Mouse (Mus musculus) adipocyte (in vitro differentiated cells): ENCODE measurements around the gene Exph5.

Experiments
- DNase-seq: peaks from one replicate; pipeline ENCODE4 v3.0.0-alpha.2; 2016; ENCODE audit warnings: low spot score

The Exph5 gene

GRCm38 (mm10) chr9:53301269-53301720 lies at the start of gene Exph5:
Gene Exph5 (plus strand): TSS chr9:53301670.
- DNase-seq = no peak

- DNase-seq = peak; percentile 89
Measured at GRCm38 (mm10) chr9:53254368-53254767, 47.1 kb upstream of the Exph5 start.

DNA sequence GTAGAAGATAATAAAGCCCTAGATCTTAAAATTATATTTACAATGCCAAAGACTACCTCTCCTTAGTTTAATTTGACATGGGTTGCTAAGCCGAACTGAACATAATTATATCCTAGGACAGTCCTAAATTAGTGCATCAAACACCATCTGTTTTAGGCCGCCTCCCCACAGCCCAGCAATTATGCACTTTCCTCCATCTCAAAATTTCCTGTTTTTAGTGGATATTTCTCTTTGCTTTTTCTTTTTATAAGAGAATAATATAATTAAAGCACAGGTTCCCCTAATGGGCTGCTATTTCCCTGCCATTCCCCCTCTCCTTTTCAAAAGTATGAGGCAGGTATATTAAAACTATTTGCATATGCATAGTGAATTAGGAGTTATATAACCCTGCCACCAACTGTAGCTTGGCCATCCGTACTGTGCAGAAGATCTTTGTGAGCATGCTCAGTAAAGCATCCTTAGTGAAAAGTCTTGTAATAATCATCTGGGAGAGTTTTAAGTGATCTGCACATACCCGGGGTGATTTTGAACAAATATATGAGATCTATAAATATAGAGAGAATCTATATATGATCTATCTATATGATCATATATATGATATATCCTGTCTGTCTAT lies 44.7 kb upstream of the Exph5 start:
- DNase-seq = no peak

GRCm38 (mm10) chr9:53257772-53258171 lies 43.7 kb upstream of the Exph5 start:
- no peak for DNase-seq

GRCm38 (mm10) chr9:53258199-53258598 lies 43.3 kb upstream of the Exph5 start:
- no peak for DNase-seq

GRCm38 (mm10) chr9:53264387-53264786 lies 37.1 kb upstream of the Exph5 start:
- peak; percentile 30 for DNase-seq

DNA sequence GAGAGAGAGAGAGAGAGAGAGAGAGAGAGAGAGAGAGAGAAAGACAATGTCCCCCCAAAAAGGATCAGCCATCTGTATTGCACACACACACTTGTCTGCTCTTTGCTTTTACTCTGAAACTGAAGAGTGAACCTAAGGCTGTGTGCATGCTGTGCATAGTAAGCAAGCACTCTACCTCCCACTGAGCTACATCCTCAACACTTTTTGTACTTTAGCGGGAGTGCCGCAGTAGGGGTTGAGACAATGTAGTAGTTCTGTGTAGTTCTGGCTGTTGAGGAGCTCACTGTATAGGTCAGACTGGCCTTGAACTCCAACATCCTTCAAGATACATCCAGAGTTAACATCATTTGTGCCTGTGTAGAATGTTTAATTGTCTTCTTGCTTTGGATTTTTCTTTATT lies 35.9 kb upstream of the Exph5 start:
- DNase-seq = no peak

DNA sequence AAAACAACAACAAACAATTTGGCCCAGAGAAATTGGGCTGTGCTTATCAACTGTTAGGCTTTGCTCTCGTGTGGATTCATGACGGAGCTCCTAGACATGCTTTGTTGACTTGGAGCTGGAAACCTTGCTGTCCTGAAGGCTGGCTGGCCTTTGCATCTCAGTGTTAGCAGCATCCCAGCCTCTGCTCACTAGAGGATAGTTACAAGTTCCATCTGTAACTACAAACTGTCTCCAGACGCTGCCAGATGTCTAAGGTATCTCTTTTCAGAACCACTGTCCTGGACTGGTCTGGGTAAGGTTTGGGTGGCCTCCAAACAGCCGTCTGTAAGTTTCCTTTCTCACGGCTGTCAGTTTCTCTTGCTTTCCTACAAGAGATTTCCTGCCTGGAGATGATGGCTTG lies 33.4 kb upstream of the Exph5 start:
- DNase-seq = no peak

DNA sequence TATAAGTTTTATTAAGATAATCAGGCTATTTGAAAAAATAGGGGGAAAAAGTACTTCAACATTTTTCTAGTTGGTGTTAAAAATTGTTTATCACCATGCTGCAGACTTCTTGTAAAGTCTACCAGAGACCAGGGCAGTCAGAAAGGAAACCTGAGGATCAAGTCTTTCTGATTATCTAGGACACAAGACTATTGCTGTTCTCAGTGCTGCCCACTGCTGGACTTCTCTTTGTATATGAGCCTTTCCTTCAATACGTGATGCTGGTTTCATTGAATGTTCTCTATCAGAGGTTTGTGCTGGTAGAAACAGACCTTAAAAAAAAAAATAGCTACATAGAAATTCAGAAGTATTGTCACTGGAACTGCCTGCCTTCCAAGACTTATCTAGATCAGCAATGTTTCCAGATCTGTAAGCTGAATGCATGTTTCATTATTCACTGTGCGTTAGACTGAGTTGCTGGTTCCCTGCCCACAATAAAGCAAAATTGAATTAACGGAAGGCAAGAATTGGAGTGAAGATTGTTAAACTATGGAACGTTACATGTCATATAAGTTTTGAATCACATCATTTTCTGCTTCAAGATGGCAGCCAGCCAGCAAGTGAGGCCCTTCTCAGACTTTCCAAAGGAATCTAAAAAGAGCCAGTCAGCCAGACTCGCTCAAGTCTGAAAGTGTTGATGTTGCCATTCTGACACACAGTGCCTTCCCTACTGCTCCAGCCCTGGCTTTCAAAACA lies 32.6 kb upstream of the Exph5 start:
- DNase-seq = peak; percentile 27

- no peak for DNase-seq
Measured at GRCm38 (mm10) chr9:53269466-53269755, 32.1 kb upstream of the Exph5 start.

DNA sequence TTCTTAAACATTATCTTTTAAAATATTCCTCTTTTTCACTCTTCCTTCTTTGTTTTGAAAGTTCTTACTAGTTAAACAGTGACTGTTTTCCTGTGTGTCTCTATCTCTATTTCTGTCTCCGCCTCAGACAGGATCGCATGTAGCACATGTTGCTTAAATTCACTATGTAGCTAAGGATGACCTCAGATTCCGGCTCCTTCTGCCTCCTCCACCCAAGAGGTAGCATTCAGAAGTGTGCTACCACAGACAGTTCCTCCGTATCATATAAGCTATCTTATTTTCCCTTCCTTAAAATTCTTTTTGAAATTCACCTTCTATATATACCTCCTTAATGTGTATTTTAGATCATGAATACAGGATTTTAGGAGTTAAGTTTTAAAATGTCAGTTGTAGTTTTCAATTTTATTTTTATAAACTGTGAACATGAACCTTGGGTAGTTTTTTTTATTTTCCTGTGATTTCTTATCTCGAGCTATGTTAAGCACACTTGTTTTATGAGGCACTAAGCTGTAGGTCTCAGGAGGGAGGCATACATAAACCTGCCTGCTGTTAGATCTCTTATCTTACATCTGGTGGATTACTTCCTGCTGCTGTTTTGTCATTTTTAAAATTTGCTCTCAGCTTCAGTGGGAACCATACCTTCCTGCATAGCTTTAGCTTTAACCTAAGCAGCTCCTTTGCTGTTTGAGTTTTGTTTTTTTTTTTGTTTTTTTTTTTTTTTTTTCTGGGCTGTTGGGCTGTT lies 30.0 kb upstream of the Exph5 start:
- DNase-seq = no peak

- DNase-seq = no peak
Measured at GRCm38 (mm10) chr9:53272207-53272606, 29.3 kb upstream of the Exph5 start.

DNA sequence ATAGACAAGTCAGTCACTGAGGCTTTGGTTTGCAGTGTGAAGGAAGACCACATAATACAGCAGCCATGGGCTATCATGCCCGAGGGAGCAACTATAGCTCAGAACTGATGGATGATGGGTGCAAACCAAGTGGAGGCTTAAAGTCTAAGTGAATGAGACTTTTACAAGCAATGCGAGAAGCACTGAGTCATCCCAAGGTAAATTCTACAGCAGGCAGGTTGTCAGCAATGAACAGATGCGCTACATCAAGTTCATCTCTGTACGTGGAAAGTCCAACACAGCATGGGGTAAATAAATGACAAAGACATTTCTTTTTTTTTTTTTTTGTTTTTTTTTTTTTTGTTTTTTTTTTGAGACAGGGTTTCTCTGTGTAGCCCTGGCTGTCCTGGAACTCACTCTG lies 28.8 kb upstream of the Exph5 start:
- no peak for DNase-seq

GRCm38 (mm10) chr9:53276381-53276780 lies 25.1 kb upstream of the Exph5 start:
- DNase-seq = no peak

DNA sequence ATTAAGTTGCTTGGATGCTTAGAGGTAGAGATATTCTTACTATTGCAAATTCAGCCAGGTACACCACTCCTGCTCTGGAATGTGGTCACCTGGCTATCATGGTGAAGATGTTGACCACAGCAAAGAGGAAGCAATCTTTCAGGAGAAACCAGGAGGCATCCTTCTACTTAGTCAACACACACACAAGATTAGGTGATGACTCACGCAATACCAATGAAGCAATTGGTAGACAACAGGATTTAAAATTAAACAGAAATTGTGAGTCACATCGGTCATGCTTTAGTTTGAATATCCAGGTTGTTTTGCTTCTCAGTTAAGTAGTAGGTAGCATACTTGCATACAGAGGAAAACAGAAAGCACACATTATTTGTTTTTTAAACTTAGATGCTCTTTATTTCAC lies 22.5 kb upstream of the Exph5 start:
- DNase-seq = no peak

- DNase-seq = no peak
Measured at GRCm38 (mm10) chr9:53286793-53287192, 14.7 kb upstream of the Exph5 start.

DNA sequence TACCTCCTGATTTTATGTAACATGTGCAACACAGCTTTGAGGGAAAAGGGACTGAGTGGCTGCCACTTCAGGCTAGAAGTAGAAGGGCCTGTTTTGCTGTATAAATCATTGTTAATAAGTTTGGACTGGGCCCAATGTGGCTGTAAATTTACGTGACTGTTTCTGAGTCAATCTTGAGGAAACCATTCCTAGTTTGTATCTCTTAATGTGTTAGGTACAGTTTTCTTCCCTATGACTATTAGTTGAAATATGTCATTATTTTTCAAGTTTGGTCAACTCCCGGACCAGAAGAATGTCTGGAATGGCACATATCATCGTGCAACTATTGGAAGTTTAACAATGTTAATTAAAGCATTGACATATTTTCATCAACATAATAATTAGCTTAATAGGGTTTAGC lies 11.5 kb upstream of the Exph5 start:
- no peak for DNase-seq

GRCm38 (mm10) chr9:53292833-53293232 lies 8.6 kb upstream of the Exph5 start:
- DNase-seq = no peak

DNA sequence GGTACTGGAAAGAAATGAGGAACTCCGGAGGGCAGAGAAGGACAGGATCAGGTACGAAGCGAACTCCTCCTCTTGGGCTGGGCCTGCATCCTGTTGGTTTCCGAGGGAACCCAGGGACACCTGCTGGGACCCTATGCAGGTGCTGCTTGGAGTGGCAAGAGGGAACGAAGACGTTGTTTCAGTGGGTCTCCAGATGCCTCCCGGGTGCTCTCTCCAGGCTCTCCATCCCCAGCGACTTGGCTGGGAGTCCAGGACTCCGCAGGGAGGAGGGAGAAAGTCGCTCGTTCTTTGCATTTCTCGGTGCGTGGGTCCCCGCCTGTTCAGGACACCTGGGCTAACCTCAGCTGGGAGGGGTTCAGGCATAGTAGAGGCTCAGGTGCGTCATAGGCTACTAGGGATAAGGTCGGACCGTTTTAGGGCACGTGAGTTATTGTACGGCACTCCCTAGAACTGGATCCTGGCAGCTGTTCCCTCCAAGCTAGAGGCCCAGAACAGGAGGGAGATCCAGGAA lies 386 bp downstream of the Exph5 start:
- no peak for DNase-seq

GRCm38 (mm10) chr9:53302415-53302814 lies 945 bp downstream of the Exph5 start:
- DNase-seq = no peak

GRCm38 (mm10) chr9:53307904-53308303 lies 6.4 kb downstream of the Exph5 start:
- no peak for DNase-seq

- DNase-seq = no peak
Measured at GRCm38 (mm10) chr9:53312981-53313380, 11.5 kb downstream of the Exph5 start.
